Mouse (Mus musculus) liver, embryonic 14.5 days (tissue): Measurements from ENCODE around the gene Slc4a2. TPM values are rescaled to one million over a fixed set of nuclear protein-coding genes. Genes with fewer than 3 reads are reported as not detected.

ENCODE experiments used
- ATAC-seq: fragments of 200-750 bp; cut with Nextera tagmentation; 2 replicates; pipeline ENCODE4 v1.8.0; 2017; ENCODE audit warnings: moderate number of reproducible peaks, mild to moderate bottlenecking, moderate library complexity; ENCODE audit not compliant: insufficient read depth
- DNase-seq, 3 experiments: peaks; one replicate each; pipeline ENCODE4 v3.0.0-alpha.2; 2012 to 2013; ENCODE audit warnings: low read depth in 3 of 3, low spot score in 3 of 3
- H3K27ac ChIP-seq: fragments of 300-500 bp; sonication (generic); 2 replicates; pipeline ENCODE4 v1.5.1; 2014; ENCODE audit warnings: moderate library complexity, mild to moderate bottlenecking, control low read depth, inconsistent platforms
- H3K27me3 ChIP-seq: fragments of 300-500 bp; sonication (generic); 2 replicates; pipeline ENCODE4 v1.6.1; 2014; ENCODE audit warnings: mild to moderate bottlenecking, low read length, moderate library complexity; ENCODE audit not compliant: control insufficient read depth, insufficient read depth
- H3K36me3 ChIP-seq: fragments of 300-500 bp; sonication (generic); replicated peaks from 2 replicates; pipeline ENCODE4 v1.6.1; 2014; ENCODE audit warnings: low read depth; ENCODE audit not compliant: control insufficient read depth, insufficient read depth
- H3K4me1 ChIP-seq, 2 experiments: fragments of 200-500 bp in 1 of 2; fragments of 300-500 bp in 1 of 2; sonication (generic) in 1 of 2; replicated peaks; 2 replicates each; pipeline ENCODE4 v1.6.1; 2012 to 2014; ENCODE audit warnings: antibody characterized with exemption in 1 of 2, inconsistent platforms in 1 of 2, low read length in 1 of 2; ENCODE audit not compliant: control insufficient read depth in 2 of 2, insufficient read depth in 2 of 2
- H3K4me2 ChIP-seq: fragments of 300-500 bp; sonication (generic); 2 replicates; pipeline ENCODE4 v1.6.1; 2014; ENCODE audit warnings: low read depth, mild to moderate bottlenecking, control low read depth, moderate library complexity
- H3K4me3 ChIP-seq, 2 experiments: fragments of 200-500 bp in 1 of 2; fragments of 300-500 bp in 1 of 2; sonication (generic) in 1 of 2; 2 replicates each; pipeline ENCODE4 v1.5.1; 2012 to 2014; ENCODE audit warnings: low read depth in 2 of 2, low read length in 2 of 2, mild to moderate bottlenecking in 2 of 2, control low read depth in 1 of 2, inconsistent platforms in 1 of 2, moderate library complexity in 1 of 2; ENCODE audit not compliant: insufficient read depth in 1 of 2
- H3K9ac ChIP-seq: fragments of 300-500 bp; sonication (generic); replicated peaks from 2 replicates; pipeline ENCODE4 v1.6.1; 2014; ENCODE audit warnings: mild to moderate bottlenecking, control low read depth, moderate library complexity
- H3K9me3 ChIP-seq: fragments of 300-500 bp; sonication (generic); 2 replicates; pipeline ENCODE4 v1.6.1; 2016; ENCODE audit warnings: low read length, mixed read lengths; ENCODE audit not compliant: control insufficient read depth
- CTCF ChIP-seq: IDR thresholded peaks from 2 replicates; pipeline ENCODE4 v1.5.1; 2016; ENCODE audit warnings: antibody characterized with exemption, low read depth, control low read depth
- EP300 ChIP-seq: IDR thresholded peaks from 2 replicates; pipeline ENCODE4 v1.6.1; 2016; ENCODE audit warnings: antibody characterized with exemption, low read depth
- WGBS: fragments of 180-500 bp; shearing (Covaris S2); extraction: QIAGEN DNeasy Blood & Tissue Kit; methylation state at CpG from one replicate; pipeline ENCODE4 v1.1.7; 2014; ENCODE audit not compliant: insufficient replicate concordance; 5-methylcytosine and 5-hydroxymethylcytosine counted together
- polyA plus RNA-seq, 2 experiments: library from polyadenylated mRNA; depleted of rRNA in 1 of 2; stranded (reverse) in 1 of 2; unstranded in 1 of 2; fragments of >200 nt; fragmentation: Nextera tagmentation in 1 of 2; extraction: Ambion mirVana in 1 of 2; gene quantifications; 2 replicates each; pipeline versions ENCODE4 v1.2.1 to v1.2.3; 2012 to 2014

The Slc4a2 gene
- polyA plus RNA-seq, 2 experiments, result 5.6 to 11.6 TPM

GRCm38 (mm10) chr5:24380499-24380898, 43.1 kb upstream of the Slc4a2 start:
- WGBS, result 63% methylated on average over 4 of the region's 4 CpGs
- no peak overlapping the region for H3K4me2 ChIP-seq
- DNase-seq, result no peak
- ATAC-seq, result no peak
- no peak overlapping the region for H3K9ac ChIP-seq
- no peak overlapping the region for H3K27ac ChIP-seq
- H3K4me3 ChIP-seq, result no peak overlapping the region
- H3K4me1 ChIP-seq, result peaks cover 3 to 12% of the 10 kb centered on the region in 2 experiments
- H3K9me3 ChIP-seq, result no peaks in the 10 kb centered on the region
- no peaks in the 10 kb centered on the region for H3K27me3 ChIP-seq
- TF ChIP-seq CTCF, result no peak
- TF ChIP-seq EP300, result no peak
- H3K36me3 ChIP-seq, result no peaks in the 10 kb centered on the region

GRCm38 (mm10) chr5:24381486-24381885, 42.2 kb upstream of the Slc4a2 start:
- WGBS, result 57% methylated on average over 6 of the region's 6 CpGs

GRCm38 (mm10) chr5:24381988-24382387, 41.6 kb upstream of the Slc4a2 start:
- Histone ChIP-seq H3K27me3 (peaks cover 8% of the 10 kb centered on the region), H3K4me2 (no peak overlapping the region), H3K9ac (no peak overlapping the region), H3K9me3 (no peaks in the 10 kb centered on the region), H3K4me3 (no peak overlapping the region), H3K36me3 (no peaks in the 10 kb centered on the region), H3K27ac (no peak overlapping the region), H3K4me1 (peaks cover 3 to 12% of the 10 kb centered on the region in 2 experiments)
- 38% methylated on average over 2 of the region's 2 CpGs for WGBS
- DNase-seq, result no peak
- TF ChIP-seq CTCF, result no peak
- TF ChIP-seq EP300, result no peak
- ATAC-seq, result no peak

More at GRCm38 (mm10) chr5:24381486-24381885, 42.2 kb upstream of the Slc4a2 start:
- H3K27ac ChIP-seq, result no peak overlapping the region
- no peaks in the 10 kb centered on the region for H3K36me3 ChIP-seq
- no peak for DNase-seq
- ATAC-seq, result no peak
- no peak overlapping the region for H3K4me2 ChIP-seq
- H3K9ac ChIP-seq, result no peak overlapping the region
- peaks cover 4% of the 10 kb centered on the region; the same call in 1 of the 2 replicates for H3K27me3 ChIP-seq
- no peaks in the 10 kb centered on the region for H3K9me3 ChIP-seq
- no peak for TF ChIP-seq CTCF
- no peak for TF ChIP-seq EP300
- peaks cover 3 to 12% of the 10 kb centered on the region in 2 experiments for H3K4me1 ChIP-seq
- no peak overlapping the region for H3K4me3 ChIP-seq

DNA sequence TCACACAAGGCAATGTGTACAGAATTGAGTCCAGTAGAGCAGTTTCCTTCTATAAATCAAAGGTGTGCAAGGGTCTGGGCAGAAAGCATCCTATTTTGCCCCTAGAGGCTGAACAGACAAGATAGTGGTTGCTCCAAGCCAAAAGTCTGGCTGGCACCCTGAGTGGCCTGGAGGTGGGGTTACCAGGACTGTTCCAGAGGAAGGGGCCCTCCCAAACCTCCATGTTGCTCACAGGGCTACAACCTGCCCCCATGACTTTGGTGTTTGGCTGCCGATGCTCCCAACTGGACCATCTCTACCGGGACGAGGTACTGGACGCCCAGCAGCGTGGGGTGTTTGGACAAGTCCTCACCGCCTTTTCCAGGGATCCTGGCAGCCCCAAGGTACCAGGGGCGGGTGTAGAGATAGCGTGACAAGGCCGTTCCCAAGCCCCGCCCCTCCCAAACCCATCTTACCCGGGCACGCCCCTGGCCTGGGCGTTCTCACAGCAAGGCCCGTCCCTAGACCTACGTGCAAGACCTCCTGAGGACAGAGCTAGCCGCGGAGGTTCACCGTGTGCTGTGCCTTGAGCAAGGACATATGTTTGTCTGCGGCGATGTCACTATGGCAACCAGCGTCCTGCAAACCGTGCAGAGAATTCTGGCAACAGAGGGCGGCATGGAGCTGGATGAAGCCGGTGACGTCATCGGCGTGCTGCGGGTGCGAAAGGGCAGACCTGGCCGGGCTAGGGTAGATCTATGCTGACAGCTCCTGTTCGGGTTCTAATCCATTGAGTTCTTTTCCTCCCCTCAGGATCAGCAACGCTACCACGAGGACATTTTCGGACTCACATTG, 40.4 kb upstream of the Slc4a2 start:
- peaks cover 21% of the 10 kb centered on the region for H3K27me3 ChIP-seq
- no peaks in the 10 kb centered on the region for H3K9me3 ChIP-seq
- peak overlapping the region; percentile 68 for H3K4me2 ChIP-seq
- H3K4me1 ChIP-seq, result peaks cover 3 to 12% of the 10 kb centered on the region in 2 experiments
- 3% methylated on average over 34 of the region's 34 CpGs for WGBS
- DNase-seq, result peak; percentile 74 to 90 (median 75)
- H3K4me3 ChIP-seq, result peak overlapping the region; percentile 51 to 74
- no peak overlapping the region for H3K27ac ChIP-seq
- 0 out of 2 replicates have a peak, but pooled peaks have one; percentile 23 for TF ChIP-seq EP300
- peak; percentile 74 for TF ChIP-seq CTCF
- H3K36me3 ChIP-seq, result no peaks in the 10 kb centered on the region
- H3K9ac ChIP-seq, result peak overlapping the region; percentile 54
- peak; percentile 88 for ATAC-seq

DNA sequence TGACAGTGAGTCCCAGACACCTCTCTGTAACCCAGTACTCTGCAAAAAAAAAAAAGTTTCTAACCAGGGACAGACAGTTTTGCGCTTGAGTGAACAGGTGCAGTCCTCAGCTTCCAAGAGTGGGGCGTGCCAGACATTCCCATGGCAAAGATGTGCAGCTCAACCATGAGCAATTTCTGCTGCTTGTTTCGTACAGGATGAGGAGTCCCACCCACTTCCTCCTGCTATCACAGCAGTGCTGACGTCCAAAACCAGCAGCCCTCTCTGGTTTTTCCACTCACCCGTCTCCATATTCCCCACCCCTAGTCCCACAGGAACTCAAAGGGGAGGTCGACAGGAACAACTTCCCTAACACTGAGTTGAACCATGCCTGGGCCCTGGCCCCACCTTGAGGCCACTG, 39.2 kb upstream of the Slc4a2 start:
- H3K27ac ChIP-seq, result no peak overlapping the region
- H3K4me3 ChIP-seq, result no peak overlapping the region
- peaks cover 25% of the 10 kb centered on the region for H3K27me3 ChIP-seq
- WGBS, result 22% methylated on average over 6 of the region's 6 CpGs
- no peak overlapping the region for H3K4me2 ChIP-seq
- ATAC-seq (no peak), DNase-seq (no peak)
- H3K4me1 ChIP-seq, result peaks cover 3 to 18% of the 10 kb centered on the region in 2 experiments
- H3K36me3 ChIP-seq, result no peaks in the 10 kb centered on the region
- TF ChIP-seq CTCF (no peak), EP300 (no peak)
- H3K9ac ChIP-seq, result no peak overlapping the region
- no peaks in the 10 kb centered on the region for H3K9me3 ChIP-seq
